Mouse (Mus musculus) gastrocnemius, adult 2 months (tissue): ENCODE results near the gene Nop53. TPM values are rescaled to one million over a fixed set of nuclear protein-coding genes. Genes with fewer than 3 reads are reported as not detected.

Experiments
- DNase-seq: peaks from one replicate; pipeline ENCODE4 v3.0.0; 2022
- H3K27ac ChIP-seq: fragments of 200-600 bp; 2 replicates; pipeline ENCODE4 v1.8.1; 2022; ENCODE audit warnings: mild to moderate bottlenecking
- H3K4me3 ChIP-seq: fragments of 200-600 bp; 2 replicates; pipeline ENCODE4 v1.8.1; 2022; ENCODE audit warnings: mild to moderate bottlenecking, moderate library complexity
- CTCF ChIP-seq: fragments of 200-600 bp; IDR thresholded peaks from 2 replicates; pipeline ENCODE4 v1.8.1; 2022; ENCODE audit warnings: antibody characterized with exemption, mild to moderate bottlenecking, moderate library complexity
- intact Hi-C: fragments of 180-260 bp; cut with DNase I; formaldehyde crosslinking; loops from one replicate; pipeline ENCODE4 v1.15.1; 2025
- total RNA-seq, 2 experiments: library from RNA; stranded (reverse); gene quantifications; 2 replicates each; pipeline ENCODE4 v1.2.3; 2021

The Nop53 gene
- total RNA-seq, 2 experiments from 2014 or later, result 85.7 to 97.4 TPM

DNA sequence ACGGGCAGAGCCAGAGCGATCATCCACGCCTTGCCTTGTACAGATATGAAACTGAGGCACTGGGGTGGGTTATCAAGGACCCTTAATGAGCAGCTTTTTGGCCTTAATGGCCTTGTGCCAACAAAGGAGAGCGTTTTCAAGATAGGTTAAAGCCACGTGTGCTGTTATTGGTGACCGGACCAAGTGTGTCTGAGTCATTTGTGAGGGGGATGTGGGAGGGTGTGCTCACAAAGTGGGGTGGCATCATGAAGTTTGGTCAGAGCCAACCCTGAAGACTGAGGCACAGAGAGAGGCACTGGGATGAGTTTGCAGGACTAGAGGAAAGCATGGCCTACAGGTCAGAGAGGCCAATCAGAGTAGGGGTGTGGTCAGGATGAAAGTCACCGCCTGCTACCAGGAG, 8.6 kb upstream of the Nop53 start:
- Histone ChIP-seq H3K4me3 (peak overlapping the region; percentile 37), H3K27ac (peak overlapping the region; percentile 85)
- intact Hi-C loops, result no loop called here
- TF ChIP-seq CTCF, result no peak
- DNase-seq, result no peak

GRCm38 (mm10) chr7:15953307-15954074, 7.6 kb upstream of the Nop53 start:
- Histone ChIP-seq H3K4me3 (no peak overlapping the region), H3K27ac (peak overlapping the region; percentile 85)
- no peak for DNase-seq
- intact Hi-C loops, result no loop called here
- peak; percentile 54 for TF ChIP-seq CTCF

DNA sequence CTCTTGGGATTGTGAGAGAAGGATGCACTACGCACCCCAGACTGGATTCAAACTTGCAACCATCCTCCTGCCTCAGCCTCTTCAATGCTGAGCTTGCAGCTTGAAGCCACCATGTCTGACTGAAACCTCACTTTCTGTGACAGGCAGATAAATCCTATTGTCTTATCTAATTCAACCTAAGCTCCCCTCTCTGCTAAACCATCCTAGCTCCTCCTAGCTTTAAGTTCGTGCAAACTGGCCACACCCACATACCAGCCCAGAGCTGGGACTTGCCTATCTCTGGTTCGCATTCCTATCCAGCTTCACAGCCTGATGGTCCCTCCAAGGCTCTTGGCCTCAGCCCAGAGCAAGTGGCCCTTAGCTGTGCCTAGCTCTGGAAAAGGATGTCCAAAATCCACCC, 6.5 kb upstream of the Nop53 start:
- TF ChIP-seq CTCF, result no peak
- no peak for DNase-seq
- no peak overlapping the region; the same call in 1 of the 2 replicates for H3K4me3 ChIP-seq
- intact Hi-C loops, result no loop called here
- H3K27ac ChIP-seq, result peak overlapping the region; percentile 53

DNA sequence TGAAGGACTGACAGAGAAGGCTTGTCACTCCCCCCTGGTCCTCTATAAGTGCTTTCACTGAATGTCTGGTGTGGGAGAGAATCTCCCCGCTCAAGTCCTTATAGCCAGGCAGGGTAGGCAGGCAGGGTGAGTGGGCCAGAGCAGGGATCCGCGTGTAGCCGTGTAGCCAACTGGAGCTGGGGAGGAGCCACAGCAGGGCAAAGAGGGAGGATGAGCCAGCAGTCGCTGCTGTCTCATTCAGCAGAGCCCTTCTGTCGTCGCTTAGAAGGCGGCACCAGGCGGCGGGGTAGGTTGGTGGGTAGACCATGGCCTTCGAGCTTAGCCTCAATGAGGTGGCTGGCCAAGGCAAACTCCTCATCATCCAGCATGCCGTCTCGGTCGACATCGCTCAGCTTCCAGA, 4.1 kb upstream of the Nop53 start:
- peak overlapping the region; percentile 17; the same call in 1 of the 2 replicates for H3K4me3 ChIP-seq
- peak overlapping the region; percentile 100 for H3K27ac ChIP-seq
- no peak for DNase-seq
- intact Hi-C loops, result no loop called here
- no peak for TF ChIP-seq CTCF

DNA sequence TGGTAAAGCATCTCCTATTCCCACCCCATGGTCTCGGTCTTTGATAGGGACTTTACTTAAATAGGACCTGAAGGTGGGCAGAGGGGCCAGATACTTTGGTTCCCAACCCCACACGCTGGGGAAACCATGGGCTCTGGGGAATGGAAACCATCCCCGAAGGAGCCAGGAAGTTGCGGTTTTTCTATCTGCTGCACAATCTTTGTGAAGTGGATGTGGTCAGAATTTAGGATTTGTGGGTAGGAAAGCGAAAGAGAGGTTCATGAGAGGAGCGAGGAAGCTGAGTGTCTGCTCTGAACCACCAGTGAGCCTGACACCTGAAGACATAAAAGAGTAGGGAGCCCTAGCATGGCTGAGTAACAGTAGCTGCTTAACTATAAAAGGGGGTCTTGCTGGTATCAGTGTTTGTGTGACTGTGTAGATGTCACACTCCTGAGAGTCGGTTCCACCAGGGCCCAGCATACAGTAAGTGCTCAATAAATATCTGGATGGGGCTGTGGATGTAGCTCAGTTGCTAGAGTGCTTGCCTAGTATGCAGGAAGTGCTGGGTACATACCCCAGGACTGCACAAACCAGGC, 3.4 kb upstream of the Nop53 start:
- Histone ChIP-seq H3K4me3 (peak overlapping the region; percentile 62), H3K27ac (peak overlapping the region; percentile 100)
- no peak for TF ChIP-seq CTCF
- intact Hi-C loops, result no loop called here
- DNase-seq, result no peak

GRCm38 (mm10) chr7:15948381-15948941, 2.6 kb upstream of the Nop53 start:
- peak; percentile 94 for DNase-seq
- peak overlapping the region; percentile 100 for H3K27ac ChIP-seq
- intact Hi-C loops, result loop anchor here (1.0 kb wide), 1 partner anchor 19 kb away; the partner anchor contains the start of gene Ehd2
- TF ChIP-seq CTCF, result peak; percentile 85
- peak overlapping the region; percentile 62 for H3K4me3 ChIP-seq

GRCm38 (mm10) chr7:15947653-15948260, 1.9 kb upstream of the Nop53 start:
- intact Hi-C loops, result loop anchor here (1.0 kb wide), 1 partner anchor 20 kb away; the partner anchor contains the start of gene Ehd2
- no peak for DNase-seq
- peak overlapping the region; percentile 62 for H3K4me3 ChIP-seq
- peak overlapping the region; percentile 100 for H3K27ac ChIP-seq
- TF ChIP-seq CTCF, result no peak

DNA sequence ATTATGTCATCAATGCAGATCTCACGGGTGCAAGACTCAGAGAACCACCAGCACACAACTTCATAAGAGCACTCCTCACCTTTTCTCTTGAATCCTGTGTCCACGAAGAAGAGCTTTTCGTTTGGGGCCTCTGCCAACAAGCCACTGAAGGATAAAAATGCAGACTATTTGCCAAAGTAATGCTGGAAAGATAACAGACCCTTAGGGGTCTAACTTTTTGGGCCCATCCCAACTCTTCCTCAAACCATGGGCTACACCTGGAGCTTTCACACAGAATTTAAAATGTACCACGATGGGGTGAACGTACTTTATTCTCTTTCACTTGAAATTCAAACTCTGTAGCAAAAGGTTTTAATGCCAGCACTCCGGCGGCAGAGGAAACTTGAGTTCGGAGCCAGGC, 663 bp downstream of the Nop53 start:
- Histone ChIP-seq H3K27ac (peak overlapping the region; percentile 100), H3K4me3 (peak overlapping the region; percentile 90)
- intact Hi-C loops, result no loop called here
- DNase-seq, result no peak
- no peak for TF ChIP-seq CTCF

DNA sequence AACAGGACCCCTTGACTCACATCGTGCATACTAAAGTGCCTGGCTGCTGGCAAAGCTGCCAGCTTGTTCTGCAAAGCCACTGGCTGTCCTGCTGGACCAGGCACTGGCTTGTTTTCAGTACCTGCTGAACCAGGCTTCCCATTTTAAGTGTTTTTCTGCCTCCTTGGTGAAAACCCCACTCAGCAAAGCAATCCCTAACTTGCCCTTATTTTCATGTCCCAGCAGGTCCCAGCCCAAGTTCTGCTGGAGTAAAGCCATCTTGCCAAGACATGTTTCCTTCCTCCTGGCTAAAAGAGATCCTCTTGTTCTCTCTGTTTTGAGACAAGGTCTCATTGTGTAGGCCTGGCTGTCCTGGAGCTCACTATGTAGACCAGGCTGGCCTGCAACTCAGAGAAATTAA, 1.6 kb downstream of the Nop53 start:
- H3K27ac ChIP-seq, result no peak overlapping the region
- intact Hi-C loops, result no loop called here
- TF ChIP-seq CTCF, result no peak
- DNase-seq, result no peak
- peak overlapping the region; percentile 90 for H3K4me3 ChIP-seq

GRCm38 (mm10) chr7:15938621-15939020, 7.3 kb downstream of the Nop53 start:
- intact Hi-C loops, result no loop called here
- TF ChIP-seq CTCF, result no peak
- no peak overlapping the region for H3K4me3 ChIP-seq
- no peak for DNase-seq
- H3K27ac ChIP-seq, result no peak overlapping the region

DNA sequence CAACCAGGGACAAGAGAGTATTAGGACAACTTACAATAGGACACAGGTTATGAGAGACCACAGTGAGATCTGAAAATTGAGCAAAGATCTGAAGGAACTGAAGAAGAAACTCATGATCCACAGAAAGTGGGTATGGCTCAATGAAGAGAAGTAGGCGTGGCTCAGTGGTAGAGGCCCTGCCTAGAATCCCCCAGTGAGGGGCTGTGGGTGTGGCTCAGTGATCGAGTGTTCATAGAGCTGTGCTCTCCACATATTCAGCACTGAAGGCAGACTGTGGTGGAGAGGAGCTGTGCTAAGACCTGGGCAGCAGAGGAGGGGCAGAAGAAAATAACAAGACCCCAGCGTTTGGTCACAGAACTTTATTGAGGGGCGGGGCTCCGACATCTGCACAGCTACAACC, 8.4 kb downstream of the Nop53 start:
- TF ChIP-seq CTCF, result no peak
- no peak overlapping the region for H3K27ac ChIP-seq
- no peak for DNase-seq
- intact Hi-C loops, result no loop called here
- H3K4me3 ChIP-seq, result no peak overlapping the region

DNA sequence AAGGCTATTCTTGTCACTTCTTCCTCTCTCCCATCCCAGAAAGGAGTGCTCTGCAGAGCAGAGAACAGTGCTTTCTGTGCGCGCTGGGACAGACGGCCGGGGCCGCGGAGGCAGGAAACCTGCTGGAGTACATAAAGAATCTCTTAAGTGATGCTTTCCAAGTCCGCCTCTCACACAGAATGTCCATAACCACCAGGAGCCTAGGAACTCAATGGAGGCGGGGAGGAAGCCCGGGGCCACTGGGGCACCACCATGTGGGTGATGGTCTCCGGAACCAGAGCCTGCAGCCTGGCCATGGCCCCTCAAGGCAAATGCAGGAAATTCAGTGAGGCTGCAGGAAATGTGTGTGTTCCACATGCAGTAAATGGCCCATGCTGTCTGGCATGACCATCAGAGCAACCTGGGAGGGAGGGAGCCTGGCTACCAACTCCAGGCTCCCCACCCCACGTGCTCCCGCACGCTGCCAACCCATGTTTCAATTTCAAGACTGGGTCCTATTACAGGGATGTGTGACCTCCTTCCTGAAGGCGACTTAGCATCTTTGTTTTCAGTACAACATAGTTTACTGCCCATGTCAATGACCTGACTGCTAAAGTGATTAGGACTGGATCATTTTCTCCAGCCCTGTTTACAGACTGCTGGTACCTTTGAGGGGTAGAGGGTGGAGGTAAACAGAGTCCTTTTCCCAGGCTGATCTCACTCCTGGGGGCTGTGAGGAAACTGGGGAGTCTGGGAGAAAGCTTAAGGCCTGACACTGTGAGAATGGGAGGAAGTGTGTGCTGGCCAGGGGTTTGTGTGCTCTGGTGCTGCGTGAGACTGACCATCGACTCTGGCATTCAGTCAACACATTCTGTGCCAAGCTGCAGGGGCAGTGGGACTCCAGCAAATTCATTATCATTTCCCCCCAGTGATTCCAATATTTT, 12.2 kb downstream of the Nop53 start:
- Histone ChIP-seq H3K4me3 (peak overlapping the region; percentile 43), H3K27ac (peak overlapping the region; percentile 83)
- intact Hi-C loops, result loop anchor here (1.0 to 5.0 kb wide), 2 partner anchors 29 to 114 kb away; partner anchors contain the start of gene Bicra
- TF ChIP-seq CTCF, result no peak
- DNase-seq, result peak; percentile 75
